Mouse (Mus musculus): ENCODE data around the gene Mecom.

Gene Mecom

GRCm38 (mm10) chr3:30016766-30017165 is 531.0 kb downstream of the Mecom start:
- DNase-seq (ENCODE audit: low spot score): no peak

GRCm38 (mm10) chr3:30014962-30015660 is 532.7 kb downstream of the Mecom start:
- DNase-seq (ENCODE audit: low spot score): no peak

- DNase-seq (ENCODE audit: low spot score): no peak
Measured at GRCm38 (mm10) chr3:30014279-30014678, 533.5 kb downstream of the Mecom start.

GRCm38 (mm10) chr3:30013416-30013815 is 534.4 kb downstream of the Mecom start:
- DNase-seq (ENCODE audit: low spot score): no peak

GRCm38 (mm10) chr3:30012666-30013365 is 535.0 kb downstream of the Mecom start:
- DNase-seq (ENCODE audit: low spot score): no peak

GRCm38 (mm10) chr3:30012150-30012549 is 535.7 kb downstream of the Mecom start:
- DNase-seq (ENCODE audit: low spot score): no peak

GRCm38 (mm10) chr3:30011712-30012111 is 536.1 kb downstream of the Mecom start:
- no peak for DNase-seq (ENCODE audit: low spot score)

GRCm38 (mm10) chr3:30010889-30011288 is 536.9 kb downstream of the Mecom start:
- DNase-seq (ENCODE audit: low spot score): no peak

GRCm38 (mm10) chr3:30009596-30009995 is 538.2 kb downstream of the Mecom start:
- no peak for DNase-seq (ENCODE audit: low spot score)

- no peak for DNase-seq (ENCODE audit: low spot score)
Measured at GRCm38 (mm10) chr3:30004888-30005405, 542.9 kb downstream of the Mecom start.

- no peak for DNase-seq (ENCODE audit: low spot score)
Measured at GRCm38 (mm10) chr3:30000260-30000659, 547.5 kb downstream of the Mecom start.

- no peak for DNase-seq (ENCODE audit: low spot score)
Measured at GRCm38 (mm10) chr3:29999035-29999434, 548.8 kb downstream of the Mecom start.

- DNase-seq (ENCODE audit: low spot score): no peak
Measured at GRCm38 (mm10) chr3:29997068-29997467, 550.7 kb downstream of the Mecom start.

- no peak for DNase-seq (ENCODE audit: low spot score)
Measured at GRCm38 (mm10) chr3:29993346-29993745, 554.5 kb downstream of the Mecom start.

GRCm38 (mm10) chr3:29991523-29991922 is 556.3 kb downstream of the Mecom start:
- DNase-seq (ENCODE audit: low spot score): no peak

- DNase-seq (ENCODE audit: low spot score): no peak
Measured at GRCm38 (mm10) chr3:29984431-29984830, 563.4 kb downstream of the Mecom start.

GRCm38 (mm10) chr3:29981259-29981910 is 566.4 kb downstream of the Mecom start:
- DNase-seq (ENCODE audit: low spot score): no peak

GRCm38 (mm10) chr3:29980531-29980930 is 567.3 kb downstream of the Mecom start:
- DNase-seq (ENCODE audit: low spot score): no peak

GRCm38 (mm10) chr3:29976580-29976979 is 571.2 kb downstream of the Mecom start:
- DNase-seq (ENCODE audit: low spot score): no peak

- DNase-seq (ENCODE audit: low spot score): no peak
Measured at GRCm38 (mm10) chr3:29968433-29968949, 579.3 kb downstream of the Mecom start.

- DNase-seq (ENCODE audit: low spot score): no peak
Measured at GRCm38 (mm10) chr3:29963953-29964352, 583.9 kb downstream of the Mecom start.

GRCm38 (mm10) chr3:29963447-29963846 is 584.4 kb downstream of the Mecom start:
- DNase-seq (ENCODE audit: low spot score): no peak

- DNase-seq (ENCODE audit: low spot score): no peak
Measured at GRCm38 (mm10) chr3:29959051-29959450, 588.8 kb downstream of the Mecom start.

Measured in ovary, adult 18-20 months (tissue).